24 mouse cellular contexts compared by ENCODE assay signal in genomic region chr8:72106740-72107139, GRCm38 (mm10). TPM values are rescaled to one million over a fixed set of nuclear protein-coding genes. Genes with fewer than 3 reads are reported as not detected.
DNase-seq lines count a peak whose midpoint lies in the region; ATAC-seq lines count a peak whose summit lies in the region.
"Had no signal": no experiment of that assay in that cellular context is flagged by ENCODE, and none has a peak within 500 bp of the region (broad histone marks: within the 10 kb centered on the region; RNA-seq: fewer than 3 reads in every experiment).

TSS of gene Olfr374 (plus strand) at chr8:72107040.

- H3K9me3 ChIP-seq in heart, embryonic 11.5 days (replicated peaks; ENCODE audit: control insufficient read depth, low read length), result no peaks in the 10 kb centered on the region
- H3K9me3 ChIP-seq: G1E had no signal

- no peak within 1 kb of the TSS for H3K9ac ChIP-seq in heart, embryonic 11.5 days (ENCODE audit: low read depth, low read length)

- DNase-seq in heart, adult 11 months, result peak; percentile 12
- DNase-seq in ES-CJ7 (ENCODE audit: low read depth, low spot score) (peak; percentile 0), adipocyte (ENCODE audit: low spot score) (peak; percentile 56)
- DNase-seq in adrenal gland, adult (ENCODE audit: inconsistent age in 2 of 2, low spot score in 1 of 2), result no peak
- DNase-seq: adrenal gland, adult 2 months; adrenal gland, adult 8-10 months; adrenal gland, postnatal 10 days; adrenal gland, postnatal 14 days; adrenal gland, postnatal 25 days; adrenal gland, postnatal 36 days; B cell, adult 2 months; cerebellum, adult 11 months; cerebellum, adult 11-12 months; cerebellum, adult 18-20 months; cerebellum, adult 2 months; cerebellum, adult 8-10 months; cerebellum, adult 9-10 months had no signal

- no peak within 1 kb of the TSS for H3K4me3 ChIP-seq in heart, embryonic 11.5 days (ENCODE audit: low read depth, low read length)

- H3K4me2 ChIP-seq in heart, embryonic 11.5 days, result no peak within 1 kb of the TSS

- no peaks in the 10 kb centered on the region for H3K27me3 ChIP-seq in heart, embryonic 11.5 days (ENCODE audit: control insufficient read depth, insufficient read depth, low read length)
- H3K27me3 ChIP-seq: Patski had no signal

- no peaks in the 10 kb centered on the region for H3K4me1 ChIP-seq in heart, embryonic 11.5 days (ENCODE audit: control insufficient read depth, insufficient read depth, low read length)

- no peaks in the 10 kb centered on the region for H3K36me3 ChIP-seq in heart, embryonic 11.5 days (ENCODE audit: control insufficient read depth, insufficient read depth, low read length)
- H3K36me3 ChIP-seq: G1E had no signal

- ATAC-seq in heart, embryonic 11.5 days (replicated peaks; ENCODE audit: insufficient number of reproducible peaks, low FRiP score, low TSS enrichment), result no peak
- ATAC-seq in inflammation-experienced regulatory T-cells, adult 6 months, result no peak
- ATAC-seq: activated CD4-positive, CD25-positive, alpha-beta regulatory T cell, adult 4 months; CD4-positive, CD25-positive, alpha-beta regulatory T cell, adult 4 months; Patski had no signal

- H3K27ac ChIP-seq in heart, embryonic 11.5 days (ENCODE audit: low read depth, low read length), result no peak within 1 kb of the TSS

- 82% methylated on average over 3 of the region's 3 CpGs for WGBS in heart, embryonic 11.5 days (ENCODE audit: insufficient replicate concordance)

RNA-seq across cellular contexts. Expression of gene Olfr374, which starts in this region (rescaled TPM):
- 0.23 TPM in 1 of 2 replicates, not detected in the other for polyA plus RNA-seq in heart, embryonic 11.5 days (2014; fragmentation: Nextera tagmentation; extraction: Ambion mirVana)
- under 1 TPM; 0.08 to 0.72 (median 0.28) TPM for polyA plus RNA-seq in inflammation-experienced regulatory T-cells, adult 6 months (2017; shearing (Covaris generic))
- polyA plus RNA-seq: adrenal gland, adult 2 months; brain, embryonic 14.5 days; cerebellum, adult 2 months; G1E had no signal

Comparison
In these comparisons a context has a peak if more than half of its experiments do, and no peak if none do; other contexts are left out.
1. DNase-seq: peak in heart, adult 11 months (single experiment), ES-CJ7 (single experiment) and adipocyte (single experiment); none in adrenal gland, adult (0 of 2).